Mouse (Mus musculus): ENCODE results near the gene Slc30a1. TPM values are rescaled to one million over a fixed set of nuclear protein-coding genes. Genes with fewer than 3 reads are reported as not detected.

The Slc30a1 gene
- polyA plus RNA-seq, 1 experiment, result 23.9 TPM

DNA sequence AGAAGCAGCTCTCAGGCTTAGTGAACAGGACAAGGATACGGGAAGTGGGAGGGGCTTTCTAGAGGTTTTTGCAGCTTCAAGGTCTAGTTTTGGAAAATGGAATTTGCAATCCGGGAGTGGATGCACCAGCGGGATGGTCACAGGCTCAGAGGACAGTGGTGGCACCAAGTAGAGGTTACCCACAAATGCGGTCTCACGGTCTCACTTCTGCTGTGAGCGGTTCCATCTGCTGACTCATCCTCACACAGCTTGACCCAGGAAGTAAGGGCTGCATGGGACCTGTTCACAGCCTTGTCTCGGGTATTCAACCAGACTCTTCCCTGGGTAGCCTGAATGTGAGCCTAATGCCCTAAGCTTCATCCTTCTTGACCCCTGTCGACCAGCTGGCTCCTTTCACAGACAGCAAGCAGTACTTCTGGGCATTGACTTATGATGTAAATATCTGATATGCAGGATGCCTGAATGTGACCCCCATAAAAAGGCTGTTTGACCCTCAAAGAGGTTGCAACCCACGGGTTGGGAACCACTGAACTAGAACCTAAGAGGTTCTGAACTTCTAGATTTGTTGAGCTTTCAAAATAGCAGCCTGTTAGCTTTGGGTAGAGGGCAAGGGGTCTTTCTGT is 30.8 kb upstream of the Slc30a1 start:
- Histone ChIP-seq H3K4me1 (ENCODE audit: control insufficient read depth, insufficient read depth, low read length) (peaks cover 5% of the 10 kb centered on the region), H3K4me3 (replicated peaks; ENCODE audit: extremely low read depth, low read depth, low read length) (no peak overlapping the region)
- DNase-seq, result no peak
- no peak for TF ChIP-seq CTCF (IDR thresholded peaks at IDR 0.05; ENCODE audit: insufficient read depth, low read length)
- no peak for TF ChIP-seq POLR2A (IDR thresholded peaks at IDR 0.05; ENCODE audit: borderline replicate concordance, extremely low read depth, low read depth, low read length)
- 47% methylated on average over 9 of the region's 9 CpGs for WGBS

DNA sequence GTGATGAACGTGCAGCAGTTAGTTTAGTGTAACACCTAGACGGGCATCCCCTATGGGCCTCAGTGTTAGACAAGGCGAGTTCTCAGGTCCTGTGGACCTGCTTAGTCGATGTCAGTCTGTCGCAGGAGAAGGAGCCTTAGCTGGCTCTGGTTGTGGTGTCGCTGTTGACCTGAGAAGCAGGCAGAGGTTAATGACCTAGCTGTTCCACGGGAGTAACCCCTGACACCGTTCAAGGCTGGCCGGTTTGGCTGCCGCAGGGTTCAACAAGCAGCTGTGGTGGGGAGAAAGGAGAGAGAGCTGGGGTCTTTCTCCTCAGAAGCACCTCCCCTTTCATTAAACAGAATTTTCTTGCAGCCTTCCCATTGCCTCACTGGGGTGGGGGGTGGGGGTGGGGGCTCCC is 28.9 kb upstream of the Slc30a1 start:
- no peak overlapping the region for H3K4me3 ChIP-seq (replicated peaks; ENCODE audit: extremely low read depth, low read depth, low read length)
- 69% methylated on average over 10 of the region's 10 CpGs for WGBS
- peaks cover 5% of the 10 kb centered on the region for H3K4me1 ChIP-seq (ENCODE audit: control insufficient read depth, insufficient read depth, low read length)
- no peak for DNase-seq
- TF ChIP-seq POLR2A (IDR thresholded peaks at IDR 0.05; ENCODE audit: borderline replicate concordance, extremely low read depth, low read depth, low read length) (no peak), CTCF (IDR thresholded peaks at IDR 0.05; ENCODE audit: insufficient read depth, low read length) (no peak)

DNA sequence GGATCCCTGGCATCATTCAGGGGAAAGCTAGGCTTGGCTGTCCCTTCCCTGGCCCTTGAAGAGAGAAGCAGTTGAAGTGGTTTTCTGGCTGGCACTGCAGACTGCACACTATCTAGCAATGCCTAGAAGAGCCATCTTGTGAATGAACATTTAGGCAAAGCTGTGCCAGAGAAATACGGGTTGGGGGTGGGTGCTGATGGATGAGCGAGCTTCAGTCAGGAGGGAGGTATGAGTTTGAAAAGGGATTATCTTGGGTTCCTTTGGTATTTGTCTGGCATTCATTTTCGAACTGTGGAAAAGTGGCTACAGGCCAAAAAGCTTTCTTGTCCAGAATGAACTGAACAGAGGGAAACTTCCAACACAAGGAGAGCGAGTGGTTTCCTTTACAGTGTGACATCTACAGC is 28.0 kb upstream of the Slc30a1 start:
- no peak for DNase-seq
- no peak for TF ChIP-seq POLR2A (IDR thresholded peaks at IDR 0.05; ENCODE audit: borderline replicate concordance, extremely low read depth, low read depth, low read length)
- no peak for TF ChIP-seq CTCF (IDR thresholded peaks at IDR 0.05; ENCODE audit: insufficient read depth, low read length)
- 59% methylated on average over 4 of the region's 4 CpGs for WGBS
- Histone ChIP-seq H3K4me1 (ENCODE audit: control insufficient read depth, insufficient read depth, low read length) (peaks cover 5% of the 10 kb centered on the region), H3K4me3 (replicated peaks; ENCODE audit: extremely low read depth, low read depth, low read length) (no peak overlapping the region)

DNA sequence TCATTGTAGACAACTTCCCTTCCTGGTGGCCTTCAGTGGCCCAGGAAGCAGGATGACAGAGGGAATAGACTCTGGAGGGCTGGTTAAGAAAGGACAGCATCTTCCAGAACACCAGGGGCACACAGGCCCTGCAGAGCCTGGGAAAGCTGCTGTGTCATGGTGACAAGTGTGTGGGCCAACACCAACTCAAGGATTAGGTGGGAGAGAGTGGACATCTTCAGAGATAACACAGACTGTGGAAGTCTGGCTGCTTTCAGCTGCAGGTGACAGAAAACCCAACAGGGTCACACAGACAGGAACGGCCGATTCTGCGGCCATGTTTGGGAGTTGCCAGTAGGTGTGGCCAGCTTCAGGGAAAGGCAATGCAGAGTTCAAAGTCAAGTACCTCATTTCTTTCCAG is 26.3 kb upstream of the Slc30a1 start:
- no peak overlapping the region for H3K4me3 ChIP-seq (replicated peaks; ENCODE audit: extremely low read depth, low read depth, low read length)
- TF ChIP-seq CTCF (IDR thresholded peaks at IDR 0.05; ENCODE audit: insufficient read depth, low read length), result no peak
- no peak for TF ChIP-seq POLR2A (IDR thresholded peaks at IDR 0.05; ENCODE audit: borderline replicate concordance, extremely low read depth, low read depth, low read length)
- no peak for DNase-seq
- peaks cover 11% of the 10 kb centered on the region for H3K4me1 ChIP-seq (ENCODE audit: control insufficient read depth, insufficient read depth, low read length)
- 72% methylated on average over 3 of the region's 3 CpGs for WGBS

DNA sequence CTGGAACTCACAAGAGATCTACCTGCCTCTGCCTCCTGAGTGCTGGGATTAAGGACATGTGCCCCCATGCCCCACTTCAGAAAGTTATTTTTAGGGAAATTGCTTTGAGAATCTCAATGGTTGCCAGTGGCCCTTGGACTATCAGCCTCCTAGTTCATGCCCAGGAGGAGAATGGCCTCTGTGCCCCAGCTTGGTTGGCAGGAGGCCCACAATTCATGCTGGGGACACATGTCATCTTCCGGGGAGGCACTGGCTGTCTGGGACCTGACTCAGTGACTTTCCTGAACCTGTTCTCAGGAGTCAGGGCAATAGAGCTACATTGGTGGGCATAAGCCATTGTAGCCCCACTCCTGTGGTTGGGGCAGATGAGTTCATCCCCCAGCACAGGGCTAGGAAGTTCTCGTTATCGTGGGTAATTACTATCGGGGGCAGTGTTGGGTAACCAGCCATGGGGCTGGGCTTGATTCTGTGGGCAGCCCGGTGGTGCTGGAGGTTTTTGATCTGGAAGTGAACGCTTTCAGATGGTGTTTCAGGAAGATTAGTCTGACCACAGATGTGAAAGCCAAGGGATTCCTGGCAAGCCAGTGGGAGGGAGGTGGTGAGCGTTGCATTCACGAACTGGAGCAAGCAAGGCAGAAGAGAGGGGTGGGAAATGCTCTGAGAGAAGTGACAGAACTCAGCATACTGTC is 25.5 kb upstream of the Slc30a1 start:
- DNase-seq, result no peak
- TF ChIP-seq CTCF (IDR thresholded peaks at IDR 0.05; ENCODE audit: insufficient read depth, low read length) (no peak), POLR2A (IDR thresholded peaks at IDR 0.05; ENCODE audit: borderline replicate concordance, extremely low read depth, low read depth, low read length) (no peak)
- Histone ChIP-seq H3K4me3 (replicated peaks; ENCODE audit: extremely low read depth, low read depth, low read length) (no peak overlapping the region), H3K4me1 (ENCODE audit: control insufficient read depth, insufficient read depth, low read length) (peaks cover 6% of the 10 kb centered on the region)
- 61% methylated on average over 8 of the region's 8 CpGs for WGBS

DNA sequence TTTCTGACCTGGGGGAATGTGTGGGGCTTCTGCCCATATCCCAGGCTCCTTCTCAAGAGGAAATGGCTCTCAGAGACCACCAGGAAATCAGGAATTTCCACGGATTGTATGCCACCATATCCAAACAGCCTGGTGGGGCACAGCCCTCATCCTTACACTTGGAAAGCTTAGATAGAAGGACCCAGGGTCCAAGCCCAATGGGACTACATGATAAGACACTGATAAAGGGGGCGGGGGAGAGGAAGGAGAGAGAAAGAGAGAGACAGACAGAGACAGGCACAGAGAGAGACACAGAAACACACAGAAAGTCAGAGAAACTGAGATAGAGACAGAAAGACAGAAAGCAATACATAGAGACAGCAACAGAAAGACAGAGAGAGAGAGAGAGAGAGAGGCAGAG is 24.9 kb upstream of the Slc30a1 start:
- no peak overlapping the region for H3K4me3 ChIP-seq (replicated peaks; ENCODE audit: extremely low read depth, low read depth, low read length)
- 59% methylated on average over 2 of the region's 2 CpGs for WGBS
- H3K4me1 ChIP-seq (ENCODE audit: control insufficient read depth, insufficient read depth, low read length), result peaks cover 6% of the 10 kb centered on the region
- TF ChIP-seq POLR2A (IDR thresholded peaks at IDR 0.05; ENCODE audit: borderline replicate concordance, extremely low read depth, low read depth, low read length), result no peak
- no peak for DNase-seq

DNA sequence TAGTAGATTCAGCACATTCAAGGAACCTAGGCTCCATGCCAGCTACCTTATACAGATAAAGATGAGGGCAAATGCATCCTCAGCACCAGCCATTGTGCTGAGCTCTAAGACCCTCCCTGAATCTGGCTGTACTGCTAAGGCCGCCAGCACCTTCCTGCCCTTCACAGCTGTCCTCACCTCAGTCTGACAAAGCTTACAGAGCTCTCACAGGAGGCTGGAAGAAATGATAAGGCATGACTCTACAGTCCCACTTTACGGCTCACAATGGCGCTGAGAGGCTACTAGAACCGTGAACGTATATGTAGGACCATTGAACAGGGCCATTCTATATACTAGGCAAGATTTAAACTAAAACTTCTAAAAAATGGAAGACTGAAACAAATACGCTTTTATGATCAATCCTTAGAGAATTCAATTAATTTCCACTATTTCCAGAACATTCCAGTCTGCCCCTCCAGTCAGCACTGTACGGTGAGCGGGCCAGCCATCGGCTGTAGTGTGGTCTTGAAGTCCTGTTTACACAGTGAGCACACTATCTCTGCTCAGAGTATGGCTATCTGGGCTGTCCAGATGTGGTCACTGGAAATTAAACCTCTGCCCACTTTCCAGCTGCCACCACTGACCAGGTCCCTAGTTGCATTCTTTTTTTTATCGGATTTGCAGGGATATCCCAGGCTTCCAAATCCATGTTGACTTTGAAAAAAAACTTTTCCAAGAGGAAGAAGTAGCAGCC is 23.9 kb upstream of the Slc30a1 start:
- Histone ChIP-seq H3K4me3 (replicated peaks; ENCODE audit: extremely low read depth, low read depth, low read length) (no peak overlapping the region), H3K4me1 (ENCODE audit: control insufficient read depth, insufficient read depth, low read length) (peaks cover 6% of the 10 kb centered on the region)
- 94% methylated on average over 10 of the region's 10 CpGs for WGBS
- no peak for TF ChIP-seq POLR2A (IDR thresholded peaks at IDR 0.05; ENCODE audit: borderline replicate concordance, extremely low read depth, low read depth, low read length)
- no peak for TF ChIP-seq CTCF (IDR thresholded peaks at IDR 0.05; ENCODE audit: insufficient read depth, low read length)
- DNase-seq, result no peak

DNA sequence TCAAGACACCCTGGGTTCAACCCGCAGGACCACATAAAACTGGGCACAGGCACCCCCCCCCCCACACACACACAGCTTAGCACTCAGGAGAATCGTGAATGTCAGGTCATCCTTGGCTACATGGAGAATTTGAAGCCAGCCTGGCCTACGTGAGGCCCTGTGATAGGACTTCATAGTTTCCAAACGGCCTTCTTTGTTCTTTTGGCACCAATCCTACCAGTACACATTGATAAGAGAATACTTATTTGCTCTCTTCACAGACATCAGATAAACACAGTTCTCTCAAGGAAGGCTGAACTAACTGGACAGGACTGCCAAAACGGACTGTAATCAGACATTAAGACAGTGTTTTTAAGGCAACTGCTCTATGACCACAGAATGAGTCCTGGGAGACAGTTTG is 22.9 kb upstream of the Slc30a1 start:
- WGBS, result 34% methylated on average over 5 of the region's 5 CpGs
- Histone ChIP-seq H3K4me3 (replicated peaks; ENCODE audit: extremely low read depth, low read depth, low read length) (no peak overlapping the region), H3K4me1 (ENCODE audit: control insufficient read depth, insufficient read depth, low read length) (peaks cover 6% of the 10 kb centered on the region)
- DNase-seq, result no peak
- TF ChIP-seq POLR2A (IDR thresholded peaks at IDR 0.05; ENCODE audit: borderline replicate concordance, extremely low read depth, low read depth, low read length), result no peak
- TF ChIP-seq CTCF (IDR thresholded peaks at IDR 0.05; ENCODE audit: insufficient read depth, low read length), result no peak

DNA sequence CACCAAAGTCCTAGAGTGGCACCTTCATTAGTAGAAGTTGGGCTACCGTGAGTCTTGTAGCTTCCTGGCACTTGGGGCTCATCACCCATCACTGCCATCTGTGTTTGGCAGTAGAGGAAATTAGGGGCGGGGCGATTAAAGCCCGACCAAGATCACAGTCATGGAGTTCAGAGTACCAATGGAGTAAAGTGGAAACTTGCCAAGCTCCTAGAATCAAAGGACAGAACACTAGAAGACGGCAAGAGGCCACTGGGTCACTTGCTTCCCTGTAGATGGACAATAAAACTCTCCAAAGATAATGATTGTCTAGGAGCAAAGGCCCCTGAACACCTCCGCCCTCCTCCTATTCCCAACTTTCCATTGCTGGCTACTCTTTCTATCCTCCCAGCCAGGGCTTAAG is 14.7 kb upstream of the Slc30a1 start:
- H3K4me3 ChIP-seq (replicated peaks; ENCODE audit: extremely low read depth, low read depth, low read length), result no peak overlapping the region
- 57% methylated on average over 6 of the region's 6 CpGs for WGBS
- peaks cover 5% of the 10 kb centered on the region; the same call in 1 of the 2 replicates for H3K4me1 ChIP-seq (ENCODE audit: control insufficient read depth, insufficient read depth, low read length)
- no peak for DNase-seq
- TF ChIP-seq POLR2A (IDR thresholded peaks at IDR 0.05; ENCODE audit: borderline replicate concordance, extremely low read depth, low read depth, low read length), result no peak
- no peak for TF ChIP-seq CTCF (IDR thresholded peaks at IDR 0.05; ENCODE audit: insufficient read depth, low read length)
